28 mouse cellular contexts compared by ENCODE assay signal in genomic region chr7:135817868-135818267, GRCm38 (mm10).
DNase-seq lines count a peak whose midpoint lies in the region; ATAC-seq and TF ChIP-seq lines count a peak whose summit lies in the region.
"Had no signal": no experiment of that assay in that cellular context is flagged by ENCODE, and none has a peak within 500 bp of the region (broad histone marks: within the 10 kb centered on the region; RNA-seq: fewer than 3 reads in every experiment).

No protein-coding gene starts in this region.

- no peak overlapping the region for H3K9ac ChIP-seq in heart, embryonic 12.5 days
- peak overlapping the region; percentile 79 for H3K9ac ChIP-seq in liver, embryonic 14.5 days (replicated peaks)
- H3K9ac ChIP-seq in midbrain, embryonic 11.5 days (ENCODE audit: low read length): no peak overlapping the region
- H3K9ac ChIP-seq: forebrain, embryonic 12.5 days; hindbrain, embryonic 15.5 days; lung, embryonic 14.5 days; neural tube, embryonic 12.5 days had no signal

- no peak; the same call in 1 of the 2 replicates for TF ChIP-seq EP300 in liver, embryonic 14.5 days (IDR thresholded peaks at IDR 0.05; ENCODE audit: low read depth)

- peak; percentile 76 for ATAC-seq in heart, embryonic 12.5 days (ENCODE audit: insufficient number of reproducible peaks, low FRiP score)
- peak; percentile 31 for ATAC-seq in erythroid progenitor cell, adult 5-6 weeks (replicated peaks; ENCODE audit: low FRiP score, poor library complexity, severe bottlenecking)
- peak; percentile 59 for ATAC-seq in liver, embryonic 14.5 days (ENCODE audit: insufficient read depth)
- no peak for ATAC-seq in midbrain, embryonic 11.5 days (ENCODE audit: low FRiP score)
- ATAC-seq: CD4-positive, CD25-positive, alpha-beta regulatory T cell, adult 4 months; inflammation-experienced regulatory T-cells, adult 6 months had no signal

- no peaks in the 10 kb centered on the region for H3K36me3 ChIP-seq in heart, embryonic 12.5 days
- no peaks in the 10 kb centered on the region for H3K36me3 ChIP-seq in liver, embryonic 14.5 days (replicated peaks; ENCODE audit: control insufficient read depth, insufficient read depth, low read depth)
- H3K36me3 ChIP-seq in midbrain, embryonic 11.5 days (ENCODE audit: control insufficient read depth, insufficient read depth, low read length): no peaks in the 10 kb centered on the region
- H3K36me3 ChIP-seq: forebrain, embryonic 12.5 days; hindbrain, embryonic 10.5 days; hindbrain, embryonic 15.5 days; midbrain, embryonic 10.5 days; neural tube, embryonic 12.5 days had no signal

- intact Hi-C loops in heart, postnatal 36 days (cut with DNase I): no loop called here

- H3K4me1 ChIP-seq in heart, embryonic 12.5 days (replicated peaks): no peaks in the 10 kb centered on the region
- peaks cover 53 to 55% of the 10 kb centered on the region in 2 experiments for H3K4me1 ChIP-seq in liver, embryonic 14.5 days (replicated peaks; ENCODE audit: control insufficient read depth in 2 of 2, insufficient read depth in 2 of 2, low read length in 1 of 2)
- H3K4me1 ChIP-seq in midbrain, embryonic 11.5 days (ENCODE audit: control insufficient read depth, insufficient read depth, low read length): no peaks in the 10 kb centered on the region
- H3K4me1 ChIP-seq: forebrain, embryonic 12.5 days; hindbrain, embryonic 10.5 days; hindbrain, embryonic 15.5 days; midbrain, embryonic 10.5 days; neural tube, embryonic 12.5 days had no signal

- 0 out of 2 replicates have a peak, but pooled peaks cover 3% of the 10 kb centered on the region for H3K9me3 ChIP-seq in heart, embryonic 12.5 days (replicated peaks)
- no peaks in the 10 kb centered on the region for H3K9me3 ChIP-seq in liver, embryonic 14.5 days (ENCODE audit: control insufficient read depth, low read length)
- no peaks in the 10 kb centered on the region for H3K9me3 ChIP-seq in midbrain, embryonic 11.5 days (ENCODE audit: control insufficient read depth, low read length)
- H3K9me3 ChIP-seq: forebrain, embryonic 12.5 days; hindbrain, embryonic 10.5 days; hindbrain, embryonic 15.5 days; midbrain, embryonic 10.5 days; neural tube, embryonic 12.5 days had no signal

- TF ChIP-seq CTCF in liver, embryonic 14.5 days (IDR thresholded peaks at IDR 0.05; ENCODE audit: low read depth): no peak

- no peak for DNase-seq in heart, postnatal 36 days
- peak; percentile 43 for DNase-seq in c-Kit-negative CD71-positive TER-119-positive erythroid progenitor cells, embryonic 14.5 days (ENCODE audit: low read depth, low spot score)
- DNase-seq in liver, embryonic 14.5 days (ENCODE audit: low read depth in 3 of 3, low spot score in 3 of 3): no peak
- no peak for DNase-seq in frontal cortex, postnatal 10 days (ENCODE audit: low spot score in 2 of 2)
- DNase-seq in midbrain, embryonic 11.5 days (ENCODE audit: low spot score, missing footprints): no peak
- DNase-seq in urinary bladder, postnatal 36 days (ENCODE audit: low spot score in 2 of 2): no peak
- DNase-seq: adrenal gland, postnatal 36 days; cerebellum, adult 8-10 months; cerebellum, postnatal 25 days; gastrocnemius, postnatal 36 days; heart, postnatal 10 days; kidney, adult 11 months; kidney, postnatal 25 days; left cerebral cortex, postnatal 4 days; lung, embryonic 14.5 days; right cerebral cortex, postnatal 4 days; thymus, postnatal 4 days had no signal

- 0 out of 2 replicates have a peak, but pooled peaks cover 5% of the 10 kb centered on the region for H3K27me3 ChIP-seq in heart, embryonic 12.5 days (replicated peaks)
- no peaks in the 10 kb centered on the region; the same call in 1 of the 2 replicates for H3K27me3 ChIP-seq in liver, embryonic 14.5 days (ENCODE audit: control insufficient read depth, insufficient read depth, low read length)
- H3K27me3 ChIP-seq in midbrain, embryonic 11.5 days (ENCODE audit: control insufficient read depth, insufficient read depth, low read length): no peaks in the 10 kb centered on the region
- H3K27me3 ChIP-seq: forebrain, embryonic 12.5 days; hindbrain, embryonic 15.5 days; neural tube, embryonic 12.5 days had no signal

- no peak overlapping the region for H3K4me3 ChIP-seq in heart, embryonic 12.5 days
- H3K4me3 ChIP-seq in liver, embryonic 14.5 days (ENCODE audit: insufficient read depth in 1 of 2, low read depth in 2 of 2, low read length in 2 of 2): 0 out of 4 replicates have a peak overlapping the region, but pooled peaks of 1 of the 2 experiments have one; percentile 2
- no peak overlapping the region for H3K4me3 ChIP-seq in midbrain, embryonic 11.5 days (ENCODE audit: low read depth, low read length)
- H3K4me3 ChIP-seq: forebrain, embryonic 12.5 days; hindbrain, embryonic 10.5 days; hindbrain, embryonic 15.5 days; layer of hippocampus, adult 2 months; midbrain, embryonic 10.5 days; myocyte; neural tube, embryonic 12.5 days had no signal

- H3K27ac ChIP-seq in heart, embryonic 12.5 days (ENCODE audit: poor library complexity, severe bottlenecking): peak overlapping the region; percentile 30; the same call in 1 of the 2 replicates
- H3K27ac ChIP-seq in liver, embryonic 14.5 days: peak overlapping the region; percentile 97
- no peak overlapping the region for H3K27ac ChIP-seq in midbrain, embryonic 11.5 days (ENCODE audit: low read depth, low read length)
- H3K27ac ChIP-seq: forebrain, embryonic 12.5 days; hindbrain, embryonic 10.5 days; hindbrain, embryonic 15.5 days; layer of hippocampus, adult 2 months; midbrain, embryonic 10.5 days; neural tube, embryonic 12.5 days had no signal

- WGBS in heart, embryonic 12.5 days: 35% methylated on average over 3 of the region's 3 CpGs
- WGBS in liver, embryonic 14.5 days (ENCODE audit: insufficient replicate concordance): 39% methylated on average over 3 of the region's 3 CpGs
- 64% methylated on average over 3 of the region's 3 CpGs for WGBS in midbrain, embryonic 11.5 days

- H3K4me2 ChIP-seq in heart, embryonic 12.5 days: no peak overlapping the region
- H3K4me2 ChIP-seq in liver, embryonic 14.5 days (ENCODE audit: low read depth): peak overlapping the region; percentile 80
- H3K4me2 ChIP-seq in midbrain, embryonic 11.5 days: no peak overlapping the region
- H3K4me2 ChIP-seq: forebrain, embryonic 12.5 days; hindbrain, embryonic 15.5 days; lung, embryonic 14.5 days; neural tube, embryonic 12.5 days had no signal
